Mouse (Mus musculus) stomach, embryonic 15.5 days (tissue): ENCODE measurements at regions not wholly inside any gene's neighbourhood (a gene's known extent, or its start where the extent isn't known, plus 50 kb on each side); places are given as distances from the start of the nearest gene placed in this dataset.
"Not testable (repeated sequence)": the region's sequence is repeated elsewhere in the genome, so short reads cannot be mapped to it uniquely, and the experiment has no call there.

Experiments
- ATAC-seq: fragments of 200-750 bp; cut with Nextera tagmentation; 2 replicates; pipeline ENCODE4 v1.8.0; 2017; ENCODE audit warnings: low read depth, moderate number of reproducible peaks, moderate TSS enrichment; ENCODE audit not compliant: insufficient read depth, low FRiP score
- H3K27ac ChIP-seq: fragments of 300-500 bp; sonication (generic); 2 replicates; pipeline ENCODE4 v1.5.1; 2015; ENCODE audit warnings: mild to moderate bottlenecking, inconsistent platforms
- H3K27me3 ChIP-seq: fragments of 300-500 bp; sonication (generic); replicated peaks from 2 replicates; pipeline ENCODE4 v1.6.1; 2015; ENCODE audit warnings: inconsistent platforms
- H3K36me3 ChIP-seq: fragments of 300-500 bp; sonication (generic); 2 replicates; pipeline ENCODE4 v1.6.1; 2015; ENCODE audit warnings: inconsistent platforms
- H3K4me1 ChIP-seq: fragments of 300-500 bp; sonication (generic); 2 replicates; pipeline ENCODE4 v1.6.1; 2015; ENCODE audit warnings: inconsistent platforms
- H3K4me2 ChIP-seq: fragments of 300-500 bp; sonication (generic); 2 replicates; pipeline ENCODE4 v1.6.1; 2015; ENCODE audit warnings: mild to moderate bottlenecking, inconsistent platforms
- H3K4me3 ChIP-seq: fragments of 300-500 bp; sonication (generic); replicated peaks from 2 replicates; pipeline ENCODE4 v1.5.1; 2015; ENCODE audit warnings: inconsistent platforms
- H3K9ac ChIP-seq: fragments of 300-500 bp; sonication (generic); 2 replicates; pipeline ENCODE4 v1.6.1; 2015; ENCODE audit warnings: inconsistent platforms
- H3K9me3 ChIP-seq: fragments of 300-500 bp; sonication (generic); 2 replicates; pipeline ENCODE4 v1.6.1; 2016; ENCODE audit warnings: inconsistent platforms
- WGBS: fragments of 180-500 bp; shearing (Covaris S2); methylation state at CpG from one replicate; pipeline ENCODE4 v1.1.7; 2015; 5-methylcytosine and 5-hydroxymethylcytosine counted together

DNA sequence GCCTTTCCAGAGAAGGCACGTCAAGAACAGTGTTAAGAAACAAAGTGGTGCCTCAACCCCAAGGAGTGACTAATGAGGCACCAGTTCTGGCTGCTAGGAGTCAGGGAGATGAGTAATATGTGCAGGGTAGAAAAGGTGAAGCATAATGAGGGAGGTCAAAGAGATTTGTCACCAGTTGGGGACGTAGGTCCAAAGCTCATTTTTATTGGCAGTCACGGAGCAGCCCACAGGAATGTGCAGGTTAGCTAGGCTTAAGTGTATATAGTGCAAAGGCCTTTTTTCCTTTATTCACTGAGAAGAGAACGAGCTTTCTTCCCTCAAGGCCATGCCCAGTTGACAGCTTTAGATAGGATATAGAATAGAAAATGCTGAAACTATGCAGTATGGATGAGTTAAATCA, 261.8 kb downstream of the Rad51ap2 start:
- no peak for ATAC-seq

DNA sequence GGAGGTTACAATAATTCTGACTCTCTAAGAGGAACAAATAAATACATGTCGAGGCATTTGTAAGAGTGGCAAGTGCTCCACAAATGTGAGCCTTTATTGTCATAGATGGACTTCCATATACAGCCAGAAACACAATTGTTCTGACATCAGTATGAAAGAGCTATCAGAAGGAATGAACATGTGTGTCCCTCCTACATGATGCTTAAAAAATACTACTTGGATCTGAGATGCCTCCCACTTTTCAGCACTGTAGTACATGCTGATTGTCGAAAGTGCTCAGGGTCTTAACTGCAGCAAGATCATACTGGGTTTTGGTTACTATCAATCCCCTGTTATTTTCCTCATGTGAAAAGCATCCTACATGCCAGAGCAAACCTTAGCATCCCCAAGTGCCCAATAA, 295.6 kb downstream of the Rad51ap2 start:
- Histone ChIP-seq H3K9me3 (no peaks in the 10 kb centered on the region), H3K27me3 (no peaks in the 10 kb centered on the region), H3K27ac (no peak overlapping the region), H3K9ac (no peak overlapping the region), H3K4me3 (no peak overlapping the region), H3K4me1 (no peaks in the 10 kb centered on the region), H3K4me2 (no peak overlapping the region), H3K36me3 (no peaks in the 10 kb centered on the region)
- ATAC-seq, result no peak
- 81% methylated on average over 2 of the region's 2 CpGs for WGBS

More for the DNA sequence above, 261.8 kb downstream of the Rad51ap2 start:
- Histone ChIP-seq H3K27ac (no peak overlapping the region), H3K4me2 (no peak overlapping the region), H3K4me1 (no peaks in the 10 kb centered on the region), H3K27me3 (no peaks in the 10 kb centered on the region), H3K9me3 (no peaks in the 10 kb centered on the region), H3K4me3 (no peak overlapping the region), H3K36me3 (no peaks in the 10 kb centered on the region), H3K9ac (no peak overlapping the region)
- WGBS, result 39% methylated on average over 4 of the region's 4 CpGs

DNA sequence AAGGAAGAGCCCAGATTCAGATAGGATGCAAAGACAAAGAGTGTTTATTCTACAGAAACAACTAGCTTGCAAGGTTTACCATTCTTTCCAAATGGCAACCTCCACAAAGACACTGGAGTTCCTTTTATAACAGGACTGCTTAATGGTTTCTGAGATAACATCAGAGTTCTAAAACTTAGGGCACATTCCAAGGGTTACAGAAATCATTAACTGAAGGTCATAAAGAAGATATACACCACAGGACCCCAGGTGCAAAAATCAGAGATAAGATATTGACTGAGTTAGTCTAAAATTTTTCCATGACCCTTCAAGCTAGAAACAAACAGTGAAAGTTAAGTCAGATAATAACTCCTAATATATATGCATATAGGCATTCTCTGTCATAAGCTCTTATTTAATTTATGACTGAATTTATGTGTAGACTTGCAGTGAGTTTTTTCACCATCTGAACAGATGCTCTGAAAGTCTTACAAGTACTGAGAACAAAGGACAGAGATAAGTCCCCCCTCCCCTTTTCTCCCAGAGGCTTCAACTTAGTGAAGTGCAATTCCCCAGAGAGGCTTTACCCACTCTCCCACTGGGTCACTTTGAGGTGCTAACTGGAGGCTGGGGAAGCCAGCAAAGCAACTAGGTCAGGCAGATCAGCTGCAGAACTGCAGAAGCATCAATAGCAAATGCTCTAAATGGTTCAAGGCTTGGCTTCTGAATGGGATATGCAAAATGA, 298.5 kb downstream of the Rad51ap2 start:
- ATAC-seq, result no peak
- Histone ChIP-seq H3K4me1 (no peaks in the 10 kb centered on the region), H3K9ac (no peak overlapping the region), H3K36me3 (no peaks in the 10 kb centered on the region), H3K27ac (no peak overlapping the region), H3K9me3 (no peaks in the 10 kb centered on the region), H3K4me2 (no peak overlapping the region), H3K27me3 (no peaks in the 10 kb centered on the region), H3K4me3 (no peak overlapping the region)

DNA sequence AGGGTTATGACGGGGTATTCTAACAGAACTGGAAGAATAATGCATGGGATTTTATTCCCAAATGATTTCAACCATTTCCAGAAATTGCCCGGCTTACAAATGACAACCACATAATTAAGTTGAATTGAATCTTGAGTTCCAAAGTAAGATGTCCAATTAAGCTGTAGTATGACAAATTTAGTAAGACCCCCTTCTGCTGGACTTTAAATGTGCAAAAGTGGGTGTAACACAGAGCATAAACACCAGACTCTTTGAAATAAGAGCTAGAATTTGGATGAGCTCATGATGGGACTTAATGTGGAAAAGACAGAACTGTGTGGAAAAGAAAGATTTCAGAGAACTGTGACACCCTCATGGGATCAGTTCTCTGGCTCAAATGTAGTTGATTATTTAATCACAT, 346.4 kb downstream of the Rad51ap2 start:
- WGBS, result 84% methylated on average over 2 of the region's 2 CpGs
- Histone ChIP-seq H3K4me2 (no peak overlapping the region), H3K4me1 (no peaks in the 10 kb centered on the region), H3K9ac (no peak overlapping the region), H3K4me3 (no peak overlapping the region), H3K27me3 (no peaks in the 10 kb centered on the region), H3K36me3 (no peaks in the 10 kb centered on the region), H3K9me3 (no peaks in the 10 kb centered on the region), H3K27ac (no peak overlapping the region)
- ATAC-seq, result no peak

DNA sequence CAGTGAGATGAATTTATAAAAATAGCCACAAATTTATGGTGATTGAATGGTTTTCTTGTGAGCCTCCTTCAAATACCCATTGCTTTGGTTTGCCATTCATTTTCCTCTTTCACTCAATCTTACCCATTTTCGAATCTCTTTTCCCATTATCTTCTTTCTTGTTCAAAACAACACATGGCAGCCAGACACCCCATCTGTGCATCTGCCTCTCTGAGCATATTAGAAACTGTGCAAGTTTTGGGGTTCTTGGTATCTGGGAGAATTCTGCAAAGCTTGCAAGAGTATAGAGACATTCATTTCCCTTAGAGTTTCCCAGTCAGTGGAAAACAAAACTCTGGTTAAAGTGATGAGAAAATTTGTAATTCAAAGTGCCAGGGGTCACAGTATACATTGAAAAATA, 347.3 kb downstream of the Rad51ap2 start:
- no peak overlapping the region for H3K9ac ChIP-seq
- no peaks in the 10 kb centered on the region for H3K4me1 ChIP-seq
- H3K4me3 ChIP-seq, result no peak overlapping the region
- no peaks in the 10 kb centered on the region for H3K36me3 ChIP-seq
- no peak overlapping the region for H3K27ac ChIP-seq
- no peaks in the 10 kb centered on the region for H3K27me3 ChIP-seq
- WGBS, result 72% methylated on average over 1 of the region's 1 CpGs
- no peak overlapping the region for H3K4me2 ChIP-seq
- no peak for ATAC-seq
- H3K9me3 ChIP-seq, result no peaks in the 10 kb centered on the region

DNA sequence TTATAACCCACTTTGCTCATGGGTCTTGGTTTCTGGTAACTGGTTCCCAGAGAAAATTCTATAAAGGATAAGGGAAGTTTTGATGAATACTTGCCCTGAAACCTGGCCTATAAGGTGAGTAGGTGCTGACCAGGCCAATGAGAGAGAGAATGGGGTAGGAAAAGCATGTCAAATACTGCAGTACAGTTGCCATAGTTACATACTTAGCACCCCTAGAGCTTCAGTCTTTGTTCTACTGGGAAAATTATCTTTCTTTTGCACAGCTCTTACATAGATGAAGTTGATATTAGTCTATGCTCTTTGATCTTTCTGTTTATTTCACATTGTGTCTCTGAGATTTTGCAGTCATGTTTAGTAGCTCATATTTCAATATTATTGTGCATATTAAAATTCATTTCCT, 373.8 kb downstream of the Rad51ap2 start:
- Histone ChIP-seq H3K36me3 (no peaks in the 10 kb centered on the region), H3K4me1 (no peaks in the 10 kb centered on the region), H3K27me3 (no peaks in the 10 kb centered on the region), H3K4me3 (no peak overlapping the region), H3K9ac (no peak overlapping the region), H3K27ac (no peak overlapping the region), H3K4me2 (no peak overlapping the region), H3K9me3 (no peaks in the 10 kb centered on the region)
- no peak for ATAC-seq

DNA sequence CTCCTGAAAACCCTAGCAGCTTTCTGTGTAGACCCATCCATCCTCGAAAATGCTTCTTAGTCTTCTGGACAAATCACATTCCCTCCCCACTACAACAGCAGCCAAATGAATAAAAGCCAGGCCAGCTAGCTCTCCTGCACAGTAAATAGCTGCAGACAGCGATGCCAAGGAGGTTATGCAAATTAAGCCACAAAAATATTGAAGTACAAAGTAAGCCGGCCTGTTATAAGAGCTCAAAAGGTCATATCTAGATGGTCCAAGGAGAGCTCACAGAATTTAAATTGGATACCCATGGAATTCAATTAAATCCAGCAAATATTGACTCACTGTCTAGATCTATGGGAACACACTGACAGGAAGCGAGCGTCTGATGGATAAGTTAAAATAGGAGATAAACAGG, 375.4 kb downstream of the Rad51ap2 start:
- no peak overlapping the region for H3K27ac ChIP-seq
- ATAC-seq, result no peak
- no peaks in the 10 kb centered on the region for H3K27me3 ChIP-seq
- no peak overlapping the region for H3K4me3 ChIP-seq
- no peak overlapping the region for H3K9ac ChIP-seq
- no peaks in the 10 kb centered on the region for H3K9me3 ChIP-seq
- no peaks in the 10 kb centered on the region for H3K4me1 ChIP-seq
- 44% methylated on average over 5 of the region's 5 CpGs for WGBS
- H3K36me3 ChIP-seq, result no peaks in the 10 kb centered on the region
- no peak overlapping the region for H3K4me2 ChIP-seq

DNA sequence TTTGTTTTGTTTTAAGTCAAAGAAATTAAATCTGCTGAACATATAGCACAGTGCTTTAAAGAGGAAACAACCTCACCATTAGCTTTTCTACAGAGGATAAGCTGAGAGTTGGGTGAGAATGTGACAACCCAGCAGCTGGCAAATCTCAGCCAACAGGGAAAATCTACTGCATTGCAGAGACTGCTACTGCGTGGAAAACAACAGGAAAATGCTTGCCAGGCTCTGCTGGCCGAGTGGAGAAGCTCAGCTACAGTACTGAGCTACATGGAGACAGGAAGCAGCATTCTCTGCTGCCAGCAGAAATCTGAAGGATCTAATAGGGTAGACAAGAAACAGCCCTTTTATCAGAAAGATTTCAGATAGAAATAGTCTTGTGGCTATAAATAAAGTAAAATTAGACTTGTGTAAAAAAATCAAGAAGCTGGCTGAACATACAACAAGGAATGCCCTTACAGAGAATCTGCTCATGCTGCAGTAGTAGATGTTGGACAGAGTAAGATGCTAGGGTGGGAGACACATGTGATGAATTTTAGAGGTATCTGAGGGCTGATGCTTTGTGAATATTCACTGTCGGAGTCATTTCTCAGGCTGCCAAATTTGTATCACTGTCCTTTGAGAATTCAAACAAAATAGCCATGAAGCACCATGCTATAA, 382.1 kb downstream of the Rad51ap2 start:
- Histone ChIP-seq H3K27ac (no peak overlapping the region), H3K9ac (no peak overlapping the region), H3K4me1 (no peaks in the 10 kb centered on the region), H3K9me3 (no peaks in the 10 kb centered on the region), H3K4me3 (no peak overlapping the region), H3K36me3 (no peaks in the 10 kb centered on the region), H3K4me2 (no peak overlapping the region), H3K27me3 (no peaks in the 10 kb centered on the region)
- WGBS, result 38% methylated on average over 3 of the region's 3 CpGs
- ATAC-seq, result no peak

DNA sequence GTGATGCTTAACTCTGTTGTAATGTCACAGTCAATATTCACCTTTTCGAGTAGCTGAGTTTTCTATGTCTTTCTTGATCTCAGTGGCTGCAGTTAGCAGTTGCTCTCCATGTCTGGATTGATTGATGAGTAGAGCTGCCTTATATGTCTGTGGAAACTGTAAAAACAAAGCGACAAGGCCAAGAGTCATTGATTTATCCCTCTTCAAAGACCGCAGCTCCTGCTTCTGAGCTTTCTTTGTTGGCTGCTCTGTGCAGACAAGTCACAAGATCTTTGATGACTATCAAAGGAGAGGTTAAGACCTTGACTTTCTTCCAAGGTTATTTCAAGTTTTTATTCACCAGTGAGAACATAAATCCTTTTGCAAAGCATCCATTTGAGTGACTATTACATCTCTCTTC, 395.2 kb downstream of the Rad51ap2 start:
- Histone ChIP-seq H3K36me3 (no peaks in the 10 kb centered on the region), H3K9me3 (no peaks in the 10 kb centered on the region), H3K4me2 (no peak overlapping the region), H3K27me3 (no peaks in the 10 kb centered on the region), H3K4me3 (no peak overlapping the region), H3K9ac (no peak overlapping the region), H3K27ac (no peak overlapping the region), H3K4me1 (no peaks in the 10 kb centered on the region)
- 37% methylated on average over 3 of the region's 3 CpGs for WGBS
- ATAC-seq, result no peak

DNA sequence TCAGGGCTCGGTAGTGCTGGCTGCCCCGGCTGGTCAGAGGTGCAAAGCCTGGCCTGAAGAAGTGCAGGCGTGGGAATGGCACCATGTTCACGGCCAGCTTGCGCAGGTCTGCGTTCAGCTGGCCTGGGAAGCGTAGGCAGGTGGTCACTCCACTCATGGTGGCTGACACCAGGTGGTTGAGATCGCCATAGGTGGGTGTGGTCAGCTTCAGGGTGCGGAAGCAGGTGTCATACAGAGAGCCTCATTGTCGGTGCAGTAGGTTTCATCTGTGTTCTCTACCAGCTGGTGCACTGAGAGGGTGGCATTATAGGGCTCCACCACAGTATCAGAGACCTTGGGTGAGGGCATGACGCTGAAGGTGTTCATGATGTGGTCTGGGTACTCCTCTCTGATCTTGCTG, 380.1 kb upstream of the Fam49a start:
- H3K9ac ChIP-seq, H3K4me2 ChIP-seq, H3K27me3 ChIP-seq, H3K36me3 ChIP-seq, H3K27ac ChIP-seq, H3K4me3 ChIP-seq, H3K4me1 ChIP-seq, H3K9me3 ChIP-seq: not testable (repeated sequence)
- ATAC-seq, result peak; percentile 18; the same call in 1 of the 2 replicates
- 92% methylated on average over 11 of the region's 11 CpGs for WGBS

DNA sequence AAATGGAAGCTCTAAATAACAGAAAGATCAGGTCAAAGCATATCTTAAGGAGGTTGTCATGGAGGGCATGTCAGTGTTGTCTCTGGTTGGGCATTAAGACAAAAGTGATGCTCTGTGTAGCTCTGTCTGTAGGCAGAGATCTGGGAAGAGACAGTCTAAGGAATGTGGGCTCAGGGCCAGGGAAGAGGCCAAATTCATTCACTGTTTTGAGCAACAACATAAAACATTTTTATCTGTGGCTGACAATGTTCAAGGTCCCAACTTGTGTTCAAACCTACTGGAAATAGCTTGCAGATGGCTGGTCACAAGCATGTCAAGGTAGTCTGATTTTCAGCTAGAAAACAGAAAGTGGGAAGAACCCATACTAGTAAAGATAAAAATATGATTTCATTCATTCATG, 374.6 kb upstream of the Fam49a start:
- no peak overlapping the region for H3K9ac ChIP-seq
- no peak overlapping the region for H3K27ac ChIP-seq
- H3K27me3 ChIP-seq, result no peaks in the 10 kb centered on the region
- no peaks in the 10 kb centered on the region for H3K4me1 ChIP-seq
- no peak overlapping the region for H3K4me3 ChIP-seq
- H3K4me2 ChIP-seq, result no peak overlapping the region
- no peak for ATAC-seq
- H3K9me3 ChIP-seq, result no peaks in the 10 kb centered on the region
- no peaks in the 10 kb centered on the region for H3K36me3 ChIP-seq

DNA sequence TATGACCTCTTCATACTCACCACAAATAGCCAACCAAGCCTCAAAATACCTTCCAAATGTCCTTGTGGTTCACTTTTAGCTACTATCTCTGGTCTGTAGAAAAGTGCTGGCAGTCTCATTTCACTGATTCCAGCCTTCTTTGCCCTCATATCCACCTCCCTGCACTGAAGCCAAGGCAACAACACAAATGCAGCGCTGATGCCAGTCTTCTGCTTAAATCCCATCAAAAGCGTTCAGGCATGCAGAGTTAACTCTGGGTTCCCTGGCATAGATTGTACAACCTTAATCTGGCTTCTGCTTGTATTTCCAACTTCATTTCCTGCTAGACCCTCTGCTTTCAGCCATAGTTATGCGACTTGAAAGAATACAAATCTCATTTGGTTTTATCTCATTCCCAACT, 362.9 kb upstream of the Fam49a start:
- Histone ChIP-seq H3K4me2 (no peak overlapping the region), H3K27ac (no peak overlapping the region), H3K4me1 (no peaks in the 10 kb centered on the region), H3K9me3 (no peaks in the 10 kb centered on the region), H3K36me3 (no peaks in the 10 kb centered on the region), H3K27me3 (no peaks in the 10 kb centered on the region), H3K4me3 (no peak overlapping the region), H3K9ac (no peak overlapping the region)
- WGBS, result 83% methylated on average over 3 of the region's 3 CpGs
- ATAC-seq, result no peak

DNA sequence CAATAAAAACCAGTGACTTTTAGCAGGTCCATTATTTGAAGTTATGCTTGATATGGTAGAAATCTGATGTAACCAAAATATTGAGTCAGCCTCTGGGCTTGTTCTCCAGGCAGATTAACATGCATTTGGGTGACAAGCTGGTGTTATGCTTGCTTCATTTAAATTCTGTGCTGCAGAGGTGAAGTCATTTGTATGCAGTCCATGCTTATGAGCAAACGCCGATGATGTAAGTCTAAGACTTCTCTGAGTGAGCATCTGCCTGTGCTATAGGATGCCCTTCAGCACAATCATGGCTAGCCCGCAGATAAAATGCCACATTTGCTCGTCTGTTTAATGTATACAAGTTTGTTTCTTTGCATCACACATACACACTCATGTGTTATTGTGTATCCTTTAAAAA, 355.4 kb upstream of the Fam49a start:
- Histone ChIP-seq H3K4me2 (no peak overlapping the region), H3K9me3 (no peaks in the 10 kb centered on the region), H3K4me3 (no peak overlapping the region), H3K27ac (no peak overlapping the region), H3K36me3 (no peaks in the 10 kb centered on the region), H3K27me3 (no peaks in the 10 kb centered on the region), H3K9ac (no peak overlapping the region), H3K4me1 (no peaks in the 10 kb centered on the region)
- ATAC-seq, result no peak
- 80% methylated on average over 4 of the region's 4 CpGs for WGBS
